Mouse (Mus musculus): ENCODE measurements around the gene Map2k1.
A peak's percentile ranks its signal among the peaks of the same experiment; 100 is the strongest.
"Not testable (repeated sequence)": the region's sequence is repeated elsewhere in the genome, so short reads cannot be mapped to it uniquely, and the experiment has no call there.

Map2k1 gene

DNA sequence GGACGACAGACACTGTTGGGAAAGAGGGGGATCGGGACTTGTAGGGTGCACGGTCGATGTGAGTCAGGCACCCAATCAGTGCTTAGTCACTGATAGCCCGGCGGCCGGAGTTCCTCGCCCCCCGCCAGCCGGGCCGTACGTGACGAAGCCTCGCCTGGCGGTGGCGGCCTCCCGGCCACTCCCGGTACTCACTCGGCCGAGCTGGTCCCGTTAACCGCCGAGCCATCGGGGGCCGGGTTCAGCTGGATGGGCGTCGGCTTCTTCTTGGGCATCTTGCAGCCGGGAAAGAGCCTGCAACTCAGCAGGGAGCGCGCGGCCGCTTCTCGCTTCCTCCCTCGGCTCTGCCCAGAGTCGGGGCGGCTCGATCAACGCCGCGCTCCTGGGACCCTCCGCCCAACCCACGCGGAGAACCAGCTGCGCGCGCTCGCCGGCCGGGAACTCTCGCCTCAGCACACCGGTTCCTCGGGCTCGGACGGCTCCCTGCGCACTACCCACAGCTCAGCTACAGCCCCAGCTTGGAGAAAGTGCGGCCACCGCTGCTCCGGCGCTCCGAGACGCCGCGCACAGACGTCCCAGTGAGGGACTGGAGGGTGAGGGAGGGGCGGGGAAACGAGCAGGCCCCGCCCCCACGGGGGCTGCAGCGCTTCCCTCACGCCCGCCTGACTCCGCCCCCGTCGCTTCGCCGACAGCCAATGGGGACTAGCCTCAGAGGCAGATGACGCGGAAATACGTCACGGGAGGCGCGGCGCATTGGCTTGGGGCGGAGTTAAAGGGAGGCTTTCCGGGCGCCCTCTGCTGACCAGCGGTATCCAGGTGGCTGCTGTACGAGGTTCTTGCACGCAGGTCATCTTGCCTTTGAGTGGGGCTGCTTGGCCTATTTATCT, at the start of gene Map2k1:
Gene Map2k1, minus strand, starts transcription at position 611 of the 884 bp plus-strand sequence.
- peak; percentile 100 for DNase-seq

DNA sequence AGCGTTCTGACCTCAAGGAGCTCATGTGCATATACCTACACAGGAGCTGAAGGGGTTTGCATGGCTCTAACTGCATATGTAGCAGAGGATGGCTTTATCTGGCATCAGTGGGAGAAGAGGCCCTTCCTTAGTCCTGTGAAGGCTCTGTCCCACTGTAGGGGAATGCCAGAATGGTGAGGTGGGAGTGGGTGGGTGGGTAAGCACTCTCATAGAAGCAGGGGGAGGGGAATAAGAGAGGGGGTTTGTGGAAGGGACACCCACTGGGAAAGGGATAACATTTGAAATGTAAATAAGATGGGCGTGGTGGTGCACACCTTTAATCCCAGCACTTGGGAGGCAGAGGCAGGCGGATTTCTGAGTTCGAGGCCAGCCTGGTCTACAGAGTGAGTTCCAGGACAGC, 49.7 kb upstream of the Map2k1 start:
- DNase-seq = not testable (repeated sequence)

- no peak for DNase-seq
Measured at GRCm38 (mm10) chr9:64282404-64282987, 29.1 kb upstream of the Map2k1 start.

GRCm38 (mm10) chr9:64281781-64282178, 28.3 kb upstream of the Map2k1 start:
- no peak for DNase-seq

DNA sequence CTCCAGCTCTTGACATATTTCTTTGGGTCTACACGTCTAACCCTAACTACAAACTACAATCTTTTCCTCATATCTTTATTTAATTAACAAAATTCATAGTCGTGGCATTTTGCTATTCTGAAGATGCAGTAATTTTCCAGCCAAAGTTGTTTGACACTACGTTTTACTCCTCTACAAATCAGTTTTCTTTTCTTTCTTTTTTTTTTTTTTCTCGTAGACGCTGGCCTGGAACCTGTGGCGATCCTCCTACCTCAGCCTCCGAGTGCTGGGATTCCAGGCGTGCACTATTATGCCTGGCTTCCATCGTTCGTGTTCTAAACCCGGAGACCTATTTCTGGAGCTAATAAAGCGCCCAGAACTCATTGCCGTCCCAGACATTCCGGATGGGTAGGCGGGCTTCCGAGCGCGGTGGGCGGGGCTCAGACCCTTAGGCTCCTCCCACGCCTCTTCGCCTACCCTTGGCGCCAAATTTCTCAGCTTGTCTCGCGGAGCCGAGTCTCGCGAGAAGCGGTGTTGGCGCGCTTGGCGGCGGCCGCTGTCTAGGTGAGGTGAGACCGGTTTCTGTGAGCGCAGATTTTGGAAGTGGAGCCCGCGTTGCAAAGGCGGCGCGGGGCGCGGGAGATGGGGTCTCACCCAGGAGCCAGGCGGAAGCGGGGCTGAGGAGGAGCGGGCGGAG, 27.8 kb upstream of the Map2k1 start, which contains the start of gene Tipin:
Gene Tipin, plus strand, starts transcription at position 477 of the 676 bp plus-strand sequence.
- peak; percentile 93 for DNase-seq

- no peak for DNase-seq
Measured at GRCm38 (mm10) chr9:64278665-64279310, 25.4 kb upstream of the Map2k1 start.

GRCm38 (mm10) chr9:64277706-64278105, 24.3 kb upstream of the Map2k1 start:
- DNase-seq = peak; percentile 74

DNA sequence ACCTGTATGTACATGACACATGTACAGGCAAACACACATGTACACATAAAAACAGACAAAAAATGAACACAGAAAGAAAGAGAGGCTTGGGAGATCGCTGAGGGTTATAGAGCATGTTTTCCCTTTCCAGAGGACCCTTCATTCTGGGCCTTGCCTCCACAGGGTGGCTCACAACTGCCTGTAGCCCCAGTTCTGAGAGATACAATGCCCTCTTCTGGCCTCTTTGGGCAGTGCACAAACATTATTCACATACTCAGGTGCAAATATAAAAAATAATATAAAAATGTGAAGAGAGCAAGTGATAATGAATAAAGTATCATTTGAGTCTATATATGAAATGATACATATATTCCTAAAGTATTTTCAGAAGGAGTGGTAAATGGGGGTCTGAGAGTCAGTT, 21.5 kb upstream of the Map2k1 start:
- no peak for DNase-seq

DNA sequence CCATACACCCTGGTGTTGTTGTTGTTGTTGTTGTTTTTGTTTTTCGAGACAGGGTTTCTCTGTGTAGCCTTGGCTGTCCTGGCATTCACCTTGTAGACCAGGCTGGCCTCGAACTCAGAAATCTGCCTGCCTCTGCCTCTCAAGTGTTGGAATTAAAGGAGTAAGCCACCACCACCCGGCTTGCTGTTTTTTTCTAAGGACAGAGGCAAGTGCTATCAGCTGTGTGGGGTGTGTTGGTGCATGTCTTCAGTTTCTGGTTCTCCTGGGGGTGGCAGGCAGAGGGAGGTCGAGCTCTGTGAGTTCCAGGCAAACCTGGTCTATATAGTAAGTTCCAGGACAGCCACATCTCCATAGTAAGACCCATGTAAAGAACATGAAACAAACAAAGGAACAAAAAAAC, 20.9 kb upstream of the Map2k1 start:
- DNase-seq = no peak

DNA sequence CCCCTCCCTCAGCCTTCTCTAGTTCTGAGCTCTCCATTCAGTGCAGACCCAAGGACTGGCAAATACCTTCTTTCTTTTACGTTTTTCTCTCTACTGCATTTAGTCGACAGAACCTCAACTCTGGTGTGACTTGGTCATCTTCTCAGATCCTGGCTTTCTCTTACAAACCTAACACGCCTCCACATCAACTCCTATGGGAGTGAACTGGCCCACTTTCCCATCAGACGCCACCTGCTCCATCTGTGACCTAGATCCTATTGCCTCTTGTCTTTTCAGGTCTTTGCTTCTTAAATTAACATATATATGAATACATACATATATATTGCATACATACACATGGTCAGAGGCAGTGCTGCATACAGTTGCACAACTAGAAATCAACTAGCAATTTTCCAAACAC, 20.3 kb upstream of the Map2k1 start:
- no peak for DNase-seq

GRCm38 (mm10) chr9:64272611-64273010, 19.2 kb upstream of the Map2k1 start:
- DNase-seq = no peak

DNA sequence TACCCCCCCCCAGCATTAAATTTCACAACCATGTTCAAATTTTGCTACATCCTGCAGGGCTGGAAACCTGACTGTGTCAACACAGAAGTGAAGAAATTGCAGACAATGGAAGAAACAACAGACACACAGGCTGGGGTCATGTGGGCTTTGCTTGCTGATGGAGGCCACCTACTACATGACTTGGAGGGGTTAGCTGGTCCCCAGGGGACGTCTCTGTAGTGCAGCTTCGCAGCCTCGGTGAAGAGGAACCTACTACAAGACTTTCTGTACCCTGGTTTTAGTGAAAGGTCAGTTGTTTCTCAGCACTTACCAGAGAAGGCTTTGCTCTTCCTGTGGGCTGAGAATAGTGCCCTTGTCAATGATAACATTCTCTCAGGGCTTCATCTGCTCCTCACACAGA, 17.8 kb upstream of the Map2k1 start:
- no peak for DNase-seq

DNA sequence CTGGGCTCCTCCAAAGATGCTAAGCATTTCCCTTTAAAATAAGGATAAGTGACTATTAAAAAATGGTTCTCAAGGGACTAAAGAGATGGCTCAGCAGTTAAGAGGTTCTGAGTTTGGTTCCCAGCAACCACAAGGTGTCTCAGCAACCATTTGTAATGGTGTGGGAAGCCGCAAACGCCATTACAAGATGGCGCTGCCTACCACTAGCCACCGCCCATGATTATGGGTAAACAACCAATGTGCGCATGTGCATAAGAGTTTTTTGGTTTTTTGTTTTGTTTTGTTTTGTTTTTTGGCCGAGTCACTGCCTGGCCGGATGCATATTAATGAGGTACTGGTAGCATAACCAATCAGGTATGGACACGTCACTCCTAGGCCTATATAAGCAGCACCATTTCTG, 15.4 kb upstream of the Map2k1 start:
- DNase-seq = not testable (repeated sequence)

DNA sequence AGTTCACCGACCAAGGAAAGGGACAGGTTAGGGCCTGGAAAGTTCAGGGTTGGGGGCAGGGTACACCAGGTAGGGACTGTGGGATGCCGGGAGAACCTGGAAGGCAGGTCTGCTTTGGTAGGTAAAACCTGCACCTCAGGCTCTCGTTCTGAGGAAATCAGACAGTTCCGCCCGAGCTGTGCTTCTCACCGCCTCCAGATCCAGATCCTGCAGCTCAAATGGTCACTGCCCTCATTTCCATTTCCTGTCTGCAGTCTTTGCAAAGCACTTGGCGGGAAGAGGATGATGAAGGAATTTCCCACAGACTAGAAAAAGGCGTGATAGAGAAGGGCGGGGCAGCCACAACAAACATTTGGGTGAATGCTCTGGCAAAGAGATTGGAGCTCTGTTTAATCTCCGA, 14.8 kb upstream of the Map2k1 start:
- no peak for DNase-seq

DNA sequence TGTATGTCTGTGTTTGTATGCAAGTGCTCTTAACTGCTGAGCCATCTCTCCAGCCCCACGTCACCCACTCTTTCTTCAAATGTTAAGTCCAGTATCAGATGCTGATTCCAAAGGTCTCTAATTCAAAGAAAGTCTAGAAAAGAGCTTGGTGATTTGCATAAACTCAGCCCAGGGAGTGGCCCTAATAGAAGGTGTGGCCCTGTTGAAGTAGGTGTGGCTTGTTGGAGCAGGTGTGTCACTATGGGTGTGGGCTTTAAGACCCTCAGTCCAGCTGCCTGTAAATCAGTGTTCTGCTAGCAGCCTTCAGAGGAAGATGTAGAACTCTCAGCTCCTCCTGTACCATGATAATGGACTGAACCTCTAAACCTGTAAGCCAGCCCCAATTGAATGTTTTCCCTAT, 13.8 kb upstream of the Map2k1 start:
- no peak for DNase-seq

DNA sequence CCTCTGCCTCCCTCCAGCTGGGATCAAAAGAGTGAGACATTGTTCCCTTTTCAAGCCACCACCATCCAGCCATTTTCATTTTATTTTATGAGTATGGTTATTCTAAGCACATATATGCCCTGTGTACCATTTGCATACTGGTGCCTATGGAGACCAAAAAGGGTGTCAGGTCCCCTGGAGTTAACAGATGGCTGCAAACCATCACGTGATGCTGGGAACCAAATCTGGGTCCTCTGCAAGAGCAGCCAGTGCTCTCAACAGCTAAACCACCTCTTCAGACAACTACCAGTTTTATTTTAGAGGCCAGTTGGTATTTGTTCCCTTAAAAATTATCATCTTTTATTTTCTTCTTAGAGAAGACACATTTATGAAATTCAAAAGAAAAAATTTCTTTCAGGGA, 11.4 kb upstream of the Map2k1 start:
- DNase-seq = no peak

DNA sequence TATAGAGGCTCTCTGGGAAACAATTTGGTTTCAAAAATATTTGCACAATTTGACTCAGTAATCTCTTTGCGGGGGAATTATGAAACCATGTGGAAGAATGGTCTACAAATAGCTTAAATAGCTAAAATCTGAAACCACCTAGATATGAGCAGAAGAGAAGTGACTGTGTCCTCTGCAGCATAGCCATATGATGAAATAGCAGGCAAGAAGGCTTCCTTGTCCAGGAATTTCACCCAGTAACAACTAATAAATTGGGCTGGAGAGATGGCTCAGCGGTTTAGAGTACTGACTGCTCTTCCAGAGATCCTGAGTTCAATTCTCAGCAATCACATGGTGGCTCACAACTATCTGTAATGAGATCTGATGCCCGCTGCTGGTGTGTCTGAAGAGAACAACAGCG, 7.6 kb upstream of the Map2k1 start:
- no peak for DNase-seq

DNA sequence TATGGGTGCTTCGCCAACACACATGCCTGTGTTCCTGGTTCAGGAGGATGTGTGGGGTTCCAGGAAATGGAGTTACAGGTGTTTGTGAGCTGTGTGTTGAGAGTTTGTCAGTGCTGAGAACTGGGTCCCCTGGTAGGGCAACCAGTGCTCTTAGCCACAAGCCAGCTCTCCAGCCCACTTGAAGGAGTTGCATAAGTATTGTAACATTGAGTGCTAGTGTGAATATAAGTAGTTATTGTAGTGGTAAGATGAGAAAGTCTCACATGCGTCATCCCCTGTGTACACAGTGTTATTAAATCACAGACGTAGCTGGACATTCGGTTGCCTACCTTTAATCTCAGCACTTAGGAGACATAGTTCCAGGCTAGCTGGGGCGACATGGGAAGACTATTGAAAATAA, 6.5 kb upstream of the Map2k1 start:
- DNase-seq = no peak

- DNase-seq = no peak
Measured at GRCm38 (mm10) chr9:64256204-64256603, 2.8 kb upstream of the Map2k1 start.

- no peak for DNase-seq
Measured at GRCm38 (mm10) chr9:64255422-64255821, 2.0 kb upstream of the Map2k1 start.

DNA sequence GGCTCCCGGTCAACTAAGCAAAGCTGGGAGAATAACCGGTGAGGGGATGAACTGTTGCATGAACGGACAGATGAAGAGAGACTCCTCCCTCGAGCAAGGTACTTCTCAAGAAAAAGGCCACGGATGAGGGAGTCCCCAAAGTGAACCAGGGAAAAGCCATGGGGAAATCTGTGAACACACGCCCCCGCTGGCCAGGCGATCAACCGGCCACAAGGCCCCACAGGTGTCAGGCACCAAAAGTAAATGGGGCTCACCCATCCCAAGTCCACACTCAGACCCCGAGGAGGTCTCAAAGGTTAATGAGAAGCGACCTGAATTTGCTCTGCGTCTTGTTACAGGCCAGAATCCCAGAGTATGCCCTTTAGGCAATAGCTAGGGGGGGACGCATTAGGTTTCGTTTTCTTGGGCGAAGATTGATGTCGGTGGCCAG, 825 bp downstream of the Map2k1 start:
- DNase-seq = peak; percentile 23

DNA sequence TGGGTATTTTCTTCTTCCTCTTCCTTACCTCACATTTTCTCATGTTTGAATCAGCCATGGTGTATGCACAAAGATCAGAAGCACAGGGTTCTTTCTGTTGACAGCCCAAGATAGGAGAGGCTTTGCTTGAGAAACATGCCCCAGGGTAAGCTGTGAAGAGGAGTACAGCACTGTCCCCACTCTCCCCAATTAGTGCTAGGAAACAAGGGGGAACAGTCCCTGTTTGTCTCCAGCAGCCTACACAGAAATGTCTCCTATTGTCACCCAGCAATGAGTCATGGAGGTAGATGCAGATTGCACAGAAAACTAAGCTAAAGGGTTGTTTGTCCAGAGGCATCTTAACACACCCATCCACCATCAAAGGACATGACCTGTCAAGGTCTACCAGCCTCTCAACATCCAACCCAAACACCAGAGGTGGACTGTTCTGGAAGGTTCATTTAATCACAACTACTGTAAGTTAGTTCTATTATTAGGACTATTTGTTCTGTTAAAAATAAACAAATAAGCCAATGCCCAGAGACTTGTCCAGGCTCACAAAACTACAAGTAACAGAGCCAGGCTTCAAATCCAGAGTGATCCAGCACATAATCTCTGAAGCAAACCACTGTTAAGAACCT, 3.2 kb downstream of the Map2k1 start:
- no peak for DNase-seq

- DNase-seq = no peak
Measured at GRCm38 (mm10) chr9:64249371-64249770, 4.1 kb downstream of the Map2k1 start.

Measured in cerebellum, adult 8-10 months (tissue).